Comparison of ENCODE assay signal across 24 mouse cellular contexts in the genomic region with DNA sequence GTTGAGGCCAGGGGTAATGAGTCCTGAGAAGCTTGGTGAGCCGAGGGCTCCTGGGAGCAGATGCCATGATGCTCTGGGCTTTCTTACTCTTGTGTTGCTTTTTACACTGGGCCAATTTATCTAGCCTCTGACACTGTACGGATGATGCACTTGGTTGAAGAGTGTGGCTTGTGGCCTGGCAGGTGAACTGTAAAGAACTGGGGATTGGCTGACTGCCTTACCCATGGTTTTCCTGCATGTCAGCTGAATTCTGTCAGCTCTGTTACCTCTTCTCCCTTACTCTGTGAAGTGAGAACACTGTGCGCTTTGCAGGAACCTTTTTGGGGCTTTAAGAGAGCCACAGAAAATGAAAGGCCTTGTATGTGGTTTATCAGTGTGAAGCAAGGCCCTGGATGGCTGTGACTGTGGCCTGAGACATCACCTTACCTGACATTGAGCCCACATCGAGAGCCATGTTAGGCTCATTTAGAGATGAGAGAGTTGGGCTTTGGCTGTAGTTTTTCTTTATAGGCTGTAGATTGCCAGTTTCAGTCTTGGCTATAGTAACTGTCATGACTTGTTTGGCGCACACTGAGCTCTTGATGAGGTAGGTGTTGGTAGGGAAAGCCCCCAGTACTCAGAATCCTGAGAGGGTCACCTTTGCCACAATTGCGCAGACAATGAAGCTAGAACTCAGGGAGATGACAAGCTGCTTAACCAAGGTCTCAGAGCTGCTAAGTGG.
DNase-seq lines count a peak whose midpoint lies in the region; ATAC-seq lines count a peak whose summit lies in the region.
"Had no signal": no experiment of that assay in that cellular context is flagged by ENCODE, and none has a peak within 500 bp of the region (broad histone marks: within the 10 kb centered on the region; RNA-seq: fewer than 3 reads in every experiment).

No protein-coding gene starts in this region.

- H3K27ac ChIP-seq in kidney, embryonic 14.5 days (ENCODE audit: low read depth, low read length), result no peak overlapping the region
- H3K27ac ChIP-seq: forebrain, embryonic 13.5 days; heart, embryonic 13.5 days; hindbrain, embryonic 14.5 days; liver, embryonic 14.5 days; macrophage had no signal

- WGBS in kidney, embryonic 14.5 days, result 90% methylated on average over 6 of the region's 6 CpGs

- peak; percentile 64 for DNase-seq in kidney, adult 9 months
- peak; percentile 60 to 61 for DNase-seq in spleen, postnatal 36 days (ENCODE audit: low spot score in 2 of 2)
- DNase-seq in spleen, postnatal 14 days (ENCODE audit: low spot score in 2 of 2), result no peak
- peak; percentile 54 to 70 for DNase-seq in natural killer cell, adult 2 months (ENCODE audit: low spot score in 2 of 2)
- DNase-seq in layer of hippocampus, postnatal 36 days, result no peak
- DNase-seq: adrenal gland, postnatal 14 days; cerebellum, adult 2 months; cerebellum, postnatal 36 days; gastrocnemius, postnatal 10 days; heart, postnatal 10 days; liver; lung, adult 2 months; lung, postnatal 10 days; midbrain, embryonic 14.5 days; right cerebral cortex, postnatal 4 days; thymus, postnatal 4 days had no signal

- no peaks in the 10 kb centered on the region for H3K4me1 ChIP-seq in kidney, embryonic 14.5 days (ENCODE audit: control insufficient read depth, insufficient read depth, low read length)
- H3K4me1 ChIP-seq: forebrain, embryonic 13.5 days; heart, embryonic 13.5 days had no signal

- ATAC-seq in kidney, embryonic 14.5 days (ENCODE audit: low FRiP score, low TSS enrichment), result no peak
- ATAC-seq: forebrain, embryonic 13.5 days; intestine, postnatal 0 days had no signal

- H3K27me3 ChIP-seq in kidney, embryonic 14.5 days (ENCODE audit: control insufficient read depth, insufficient read depth, low read length), result no peaks in the 10 kb centered on the region
- H3K27me3 ChIP-seq: forebrain, embryonic 13.5 days; heart, embryonic 13.5 days had no signal

- H3K9me3 ChIP-seq in kidney, embryonic 14.5 days (ENCODE audit: control insufficient read depth, low read length), result no peaks in the 10 kb centered on the region
- H3K9me3 ChIP-seq: forebrain, embryonic 13.5 days; G1E; heart, embryonic 13.5 days had no signal

- H3K4me3 ChIP-seq in kidney, embryonic 14.5 days (ENCODE audit: low read length), result no peak overlapping the region
- H3K4me3 ChIP-seq: forebrain, embryonic 13.5 days; heart, embryonic 13.5 days had no signal

- H3K4me2 ChIP-seq in kidney, embryonic 14.5 days (replicated peaks; ENCODE audit: low read depth, low read length), result no peak overlapping the region
- H3K4me2 ChIP-seq: forebrain, embryonic 13.5 days; heart, embryonic 13.5 days; hindbrain, embryonic 14.5 days had no signal

- peaks cover 7% of the 10 kb centered on the region; the same call in 1 of the 2 replicates for H3K36me3 ChIP-seq in kidney, embryonic 14.5 days (ENCODE audit: control insufficient read depth, insufficient read depth, low read length)

- no peak overlapping the region for H3K9ac ChIP-seq in kidney, embryonic 14.5 days (ENCODE audit: low read depth, low read length)
- H3K9ac ChIP-seq: forebrain, embryonic 13.5 days; heart, embryonic 13.5 days; hindbrain, embryonic 14.5 days; liver, embryonic 14.5 days had no signal

Comparison
In these comparisons a context has a peak if more than half of its experiments do, and no peak if none do; other contexts are left out.
1. DNase-seq: peak in kidney, adult 9 months (single experiment), spleen, postnatal 36 days (2 of 2) and natural killer cell, adult 2 months (2 of 2); none in spleen, postnatal 14 days (0 of 2) and layer of hippocampus, postnatal 36 days (0 of 2).